Mouse (Mus musculus): ENCODE measurements around the gene Pdpn. TPM values are rescaled to one million over a fixed set of nuclear protein-coding genes. Genes with fewer than 3 reads are reported as not detected.

Pdpn gene
- polyA plus RNA-seq, 2 experiments, result 34.3 to 80.3 TPM

DNA sequence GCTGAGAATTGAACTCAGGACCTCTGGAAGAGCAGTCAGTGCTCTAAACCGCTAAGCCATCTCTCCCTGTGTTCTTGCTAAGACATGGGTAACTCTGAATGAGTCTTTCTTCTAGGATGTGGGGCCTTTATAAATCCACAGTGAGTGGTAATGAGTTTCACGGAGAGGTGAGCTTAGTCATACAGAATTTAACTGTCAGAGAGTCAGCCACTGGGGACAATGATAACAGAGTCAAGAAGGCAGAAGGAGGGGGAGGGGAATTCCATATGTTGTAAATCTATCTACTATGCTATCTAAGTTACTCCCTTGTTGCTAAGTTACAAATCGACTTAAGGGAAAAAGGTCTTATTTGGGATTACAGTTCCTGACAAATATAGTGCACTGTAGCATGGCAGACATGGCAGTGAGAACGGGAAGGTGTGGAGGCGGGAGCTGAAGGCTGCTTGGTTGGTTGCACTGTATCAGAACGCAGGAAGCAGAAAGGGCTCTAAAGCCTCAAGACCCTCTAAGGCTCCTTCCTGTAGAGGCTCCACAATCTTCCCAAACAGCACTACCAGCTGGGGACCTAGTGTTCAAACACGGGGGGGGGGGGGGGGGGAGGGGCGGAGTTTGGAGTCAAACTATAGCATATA lies 39.5 kb downstream of the Pdpn start:
- H3K27ac ChIP-seq (replicated peaks; ENCODE audit: low read depth, low read length), result no peak overlapping the region
- TF ChIP-seq POLR2A (IDR thresholded peaks at IDR 0.05; ENCODE audit: borderline replicate concordance, extremely low read depth, insufficient read depth, insufficient read length), result no peak
- H3K4me2 ChIP-seq (replicated peaks; ENCODE audit: low read depth, low read length, severe bottlenecking), result no peak overlapping the region
- 0 out of 2 replicates have a peak, but pooled peaks cover 6% of the 10 kb centered on the region for H3K4me1 ChIP-seq (ENCODE audit: control insufficient read depth, insufficient read depth, low read length)
- DNase-seq (ENCODE audit: low spot score) (peak; percentile 56), ATAC-seq (ENCODE audit: low FRiP score, low read depth) (no peak)
- H3K9me3 ChIP-seq (ENCODE audit: control insufficient read depth, low read length), result no peaks in the 10 kb centered on the region
- no peak overlapping the region for H3K9ac ChIP-seq (ENCODE audit: low read depth, low read length, severe bottlenecking)
- 50% methylated on average over 7 of the region's 8 CpGs for WGBS
- H3K4me3 ChIP-seq (replicated peaks; ENCODE audit: low read length), result no peak overlapping the region
- H3K36me3 ChIP-seq (ENCODE audit: control insufficient read depth, insufficient read depth, low read length), result no peaks in the 10 kb centered on the region
- no peaks in the 10 kb centered on the region for H3K27me3 ChIP-seq (ENCODE audit: control insufficient read depth, insufficient read depth, low read length)

DNA sequence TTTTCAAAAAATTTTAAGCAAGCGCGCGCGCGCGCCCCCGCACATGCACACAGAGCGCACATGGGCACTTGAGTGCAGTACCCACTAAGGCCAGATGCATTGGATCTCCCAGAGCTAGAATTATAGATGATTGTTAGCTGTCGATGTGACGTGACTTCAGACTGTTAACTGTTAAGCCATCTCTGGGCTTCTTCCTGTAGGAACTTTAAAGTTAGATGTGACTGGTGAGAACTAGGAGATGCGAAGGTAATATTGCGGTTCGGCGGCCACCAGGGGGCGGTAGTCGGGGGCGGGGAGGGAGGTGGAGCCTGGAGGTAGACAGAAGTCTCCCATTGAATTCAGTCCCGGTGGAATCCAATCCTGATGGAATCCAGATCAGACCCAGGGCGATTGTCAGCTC lies 40.8 kb downstream of the Pdpn start:
- Histone ChIP-seq H3K27me3 (ENCODE audit: control insufficient read depth, insufficient read depth, low read length) (no peaks in the 10 kb centered on the region), H3K36me3 (ENCODE audit: control insufficient read depth, insufficient read depth, low read length) (no peaks in the 10 kb centered on the region), H3K9ac (ENCODE audit: low read depth, low read length, severe bottlenecking) (no peak overlapping the region), H3K4me3 (replicated peaks; ENCODE audit: low read length) (no peak overlapping the region), H3K9me3 (ENCODE audit: control insufficient read depth, low read length) (no peaks in the 10 kb centered on the region), H3K27ac (replicated peaks; ENCODE audit: low read depth, low read length) (no peak overlapping the region), H3K4me1 (ENCODE audit: control insufficient read depth, insufficient read depth, low read length) (0 out of 2 replicates have a peak, but pooled peaks cover 6% of the 10 kb centered on the region), H3K4me2 (replicated peaks; ENCODE audit: low read depth, low read length, severe bottlenecking) (peak overlapping the region; percentile 37)
- DNase-seq (ENCODE audit: low spot score) (no peak), ATAC-seq (ENCODE audit: low FRiP score, low read depth) (0 out of 2 replicates have a peak, but pooled peaks have one; percentile 39)
- WGBS, result 36% methylated on average over 19 of the region's 19 CpGs
- TF ChIP-seq POLR2A (IDR thresholded peaks at IDR 0.05; ENCODE audit: borderline replicate concordance, extremely low read depth, insufficient read depth, insufficient read length), result no peak

DNA sequence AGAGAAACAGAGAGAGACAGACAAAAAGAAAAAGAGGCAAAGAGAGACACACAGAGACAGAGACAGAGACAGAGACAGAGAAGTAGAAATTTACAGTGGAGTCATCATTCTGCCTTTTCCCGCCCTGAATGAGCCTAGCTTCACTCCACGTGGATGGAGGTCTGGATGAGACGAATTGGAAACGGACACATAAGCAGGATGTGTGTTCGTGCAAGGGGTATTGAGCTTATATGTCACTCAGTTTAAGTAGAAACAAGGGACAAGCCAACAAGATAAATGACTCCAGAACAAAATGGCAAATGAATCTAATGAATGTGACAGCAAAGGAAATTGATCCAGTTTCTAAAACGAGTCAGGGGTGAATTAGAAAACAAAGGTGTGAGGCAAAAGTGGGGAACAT lies 41.4 kb downstream of the Pdpn start:
- Histone ChIP-seq H3K36me3 (ENCODE audit: control insufficient read depth, insufficient read depth, low read length) (no peaks in the 10 kb centered on the region), H3K4me2 (replicated peaks; ENCODE audit: low read depth, low read length, severe bottlenecking) (no peak overlapping the region), H3K9me3 (ENCODE audit: control insufficient read depth, low read length) (no peaks in the 10 kb centered on the region), H3K4me3 (replicated peaks; ENCODE audit: low read length) (no peak overlapping the region), H3K27ac (replicated peaks; ENCODE audit: low read depth, low read length) (no peak overlapping the region), H3K9ac (ENCODE audit: low read depth, low read length, severe bottlenecking) (no peak overlapping the region), H3K27me3 (ENCODE audit: control insufficient read depth, insufficient read depth, low read length) (no peaks in the 10 kb centered on the region), H3K4me1 (ENCODE audit: control insufficient read depth, insufficient read depth, low read length) (0 out of 2 replicates have a peak, but pooled peaks cover 6% of the 10 kb centered on the region)
- no peak for TF ChIP-seq POLR2A (IDR thresholded peaks at IDR 0.05; ENCODE audit: borderline replicate concordance, extremely low read depth, insufficient read depth, insufficient read length)
- DNase-seq (ENCODE audit: low spot score), result no peak
- ATAC-seq (ENCODE audit: low FRiP score, low read depth), result no peak
- WGBS, result 52% methylated on average over 6 of the region's 6 CpGs

DNA sequence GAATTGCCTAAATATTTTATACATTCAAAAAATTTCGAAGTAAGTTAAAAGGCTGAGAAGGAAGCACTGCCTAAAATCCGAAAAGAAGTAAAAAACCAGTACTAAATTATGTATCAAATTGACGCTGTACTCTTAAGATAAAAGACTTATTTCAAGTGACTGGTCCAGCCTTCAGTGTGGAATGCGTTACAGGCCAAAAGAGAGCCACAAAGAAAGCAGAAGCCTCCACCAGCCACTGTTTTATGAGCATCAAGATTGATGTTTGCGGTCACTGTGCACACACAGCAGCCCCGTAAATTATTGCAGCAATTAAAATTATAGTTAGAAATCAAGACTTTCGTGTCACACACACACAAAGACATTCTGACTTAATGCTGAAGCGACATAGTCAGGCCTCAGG lies 43.8 kb downstream of the Pdpn start:
- no peaks in the 10 kb centered on the region for H3K9me3 ChIP-seq (ENCODE audit: control insufficient read depth, low read length)
- no peak for ATAC-seq (ENCODE audit: low FRiP score, low read depth)
- H3K4me3 ChIP-seq (replicated peaks; ENCODE audit: low read length), result no peak overlapping the region
- H3K27ac ChIP-seq (replicated peaks; ENCODE audit: low read depth, low read length), result no peak overlapping the region
- no peak for DNase-seq (ENCODE audit: low spot score)
- 0 out of 2 replicates have a peak, but pooled peaks cover 6% of the 10 kb centered on the region for H3K4me1 ChIP-seq (ENCODE audit: control insufficient read depth, insufficient read depth, low read length)
- no peak overlapping the region for H3K4me2 ChIP-seq (replicated peaks; ENCODE audit: low read depth, low read length, severe bottlenecking)
- TF ChIP-seq POLR2A (IDR thresholded peaks at IDR 0.05; ENCODE audit: borderline replicate concordance, extremely low read depth, insufficient read depth, insufficient read length), result no peak
- no peak overlapping the region for H3K9ac ChIP-seq (ENCODE audit: low read depth, low read length, severe bottlenecking)
- H3K36me3 ChIP-seq (ENCODE audit: control insufficient read depth, insufficient read depth, low read length), result no peaks in the 10 kb centered on the region
- WGBS, result 46% methylated on average over 8 of the region's 8 CpGs
- H3K27me3 ChIP-seq (ENCODE audit: control insufficient read depth, insufficient read depth, low read length), result no peaks in the 10 kb centered on the region

DNA sequence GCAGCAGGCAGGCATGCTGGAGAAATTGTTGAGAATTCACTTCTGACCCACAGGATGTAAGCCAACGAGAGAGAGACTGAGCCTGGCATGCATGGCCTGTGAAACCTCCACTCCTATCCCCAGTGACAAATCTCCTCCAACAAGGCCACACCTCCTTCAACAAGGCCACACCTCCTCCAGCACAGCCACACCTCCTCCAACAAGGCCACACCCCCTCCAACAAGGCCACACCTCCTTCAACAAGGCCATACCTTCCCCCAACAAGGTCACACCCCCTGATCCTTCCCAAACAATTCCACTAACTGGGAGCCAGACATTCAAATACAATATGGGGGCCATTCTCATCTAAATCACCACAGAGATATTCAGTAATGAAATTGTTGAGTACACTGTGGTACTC lies 46.0 kb downstream of the Pdpn start:
- Histone ChIP-seq H3K9ac (ENCODE audit: low read depth, low read length, severe bottlenecking) (no peak overlapping the region), H3K27me3 (ENCODE audit: control insufficient read depth, insufficient read depth, low read length) (no peaks in the 10 kb centered on the region), H3K4me2 (replicated peaks; ENCODE audit: low read depth, low read length, severe bottlenecking) (no peak overlapping the region), H3K27ac (replicated peaks; ENCODE audit: low read depth, low read length) (no peak overlapping the region), H3K36me3 (ENCODE audit: control insufficient read depth, insufficient read depth, low read length) (no peaks in the 10 kb centered on the region), H3K9me3 (ENCODE audit: control insufficient read depth, low read length) (no peaks in the 10 kb centered on the region), H3K4me1 (ENCODE audit: control insufficient read depth, insufficient read depth, low read length) (0 out of 2 replicates have a peak, but pooled peaks cover 1% of the 10 kb centered on the region), H3K4me3 (replicated peaks; ENCODE audit: low read length) (no peak overlapping the region)
- no peak for DNase-seq (ENCODE audit: low spot score)
- no peak for TF ChIP-seq POLR2A (IDR thresholded peaks at IDR 0.05; ENCODE audit: borderline replicate concordance, extremely low read depth, insufficient read depth, insufficient read length)
- ATAC-seq (ENCODE audit: low FRiP score, low read depth), result no peak
- WGBS, result 84% methylated on average over 1 of the region's 1 CpGs
